Comparison of ENCODE assay signal across 13 mouse cellular contexts in the genomic region with DNA sequence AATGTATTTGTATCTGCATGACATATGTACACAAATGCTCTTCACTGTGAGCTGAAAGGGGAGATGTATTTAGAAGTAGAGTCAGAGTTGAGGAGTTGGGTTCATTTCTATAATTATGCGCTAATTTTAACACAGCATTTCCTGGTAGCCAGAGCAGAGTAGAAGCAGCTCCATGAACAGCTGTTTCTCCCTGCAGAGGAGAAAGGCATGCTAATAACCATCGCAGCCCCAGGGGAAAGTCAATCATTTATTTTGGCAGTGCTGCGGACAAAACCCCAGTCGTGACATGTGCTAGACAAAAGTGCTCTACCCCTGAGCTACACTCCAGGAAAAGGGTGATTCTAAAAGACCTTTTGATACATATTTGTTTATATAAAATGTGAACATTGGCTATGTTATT.
DNase-seq lines count a peak whose midpoint lies in the region; ATAC-seq lines count a peak whose summit lies in the region.
"Had no signal": no experiment of that assay in that cellular context is flagged by ENCODE, and none has a peak within 500 bp of the region (broad histone marks: within the 10 kb centered on the region; RNA-seq: fewer than 3 reads in every experiment).

No protein-coding gene starts in this region.

- no peaks in the 10 kb centered on the region for H3K9me3 ChIP-seq in forebrain, embryonic 16.5 days (ENCODE audit: control insufficient read depth, low read length)
- H3K9me3 ChIP-seq in forebrain, embryonic 10.5 days, result no peaks in the 10 kb centered on the region
- H3K9me3 ChIP-seq in hindbrain, embryonic 14.5 days (ENCODE audit: control insufficient read depth, low read length), result no peaks in the 10 kb centered on the region
- H3K9me3 ChIP-seq: heart, embryonic 15.5 days; limb, embryonic 12.5 days had no signal

- no peak for DNase-seq in forebrain, embryonic 10.5 days (ENCODE audit: extremely low spot score, low spot score)
- peak; percentile 34 for DNase-seq in brain, adult 2 months (ENCODE audit: low read depth, low spot score)
- DNase-seq in hindbrain, embryonic 14.5 days (ENCODE audit: low spot score), result peak; percentile 23
- peak; percentile 60 to 63 for DNase-seq in kidney, postnatal 4 days
- no peak for DNase-seq in urinary bladder, postnatal 14 days (ENCODE audit: low spot score)
- DNase-seq in lung, postnatal 36 days, result no peak
- DNase-seq: adrenal gland, postnatal 25 days; cerebellum, postnatal 25 days; thymus, postnatal 36 days had no signal

- H3K27ac ChIP-seq in forebrain, embryonic 16.5 days (ENCODE audit: low read length), result no peak overlapping the region
- no peak overlapping the region for H3K27ac ChIP-seq in forebrain, embryonic 10.5 days
- no peak overlapping the region for H3K27ac ChIP-seq in hindbrain, embryonic 14.5 days
- H3K27ac ChIP-seq: heart, embryonic 15.5 days; limb, embryonic 12.5 days had no signal

- peak; percentile 54 for ATAC-seq in forebrain, embryonic 16.5 days
- 0 out of 2 replicates have a peak, but pooled peaks have one; percentile 17 for ATAC-seq in hindbrain, embryonic 14.5 days (ENCODE audit: low FRiP score)
- ATAC-seq in megakaryocyte progenitor cell, adult 5-6 weeks (replicated peaks; ENCODE audit: poor library complexity), result no peak

- no peak overlapping the region for H3K4me3 ChIP-seq in forebrain, embryonic 16.5 days (replicated peaks; ENCODE audit: low read length)
- no peak overlapping the region for H3K4me3 ChIP-seq in forebrain, embryonic 10.5 days
- no peak overlapping the region for H3K4me3 ChIP-seq in hindbrain, embryonic 14.5 days (replicated peaks; ENCODE audit: low read length)
- H3K4me3 ChIP-seq: heart, embryonic 15.5 days; limb, embryonic 12.5 days had no signal

- H3K4me1 ChIP-seq in forebrain, embryonic 16.5 days (replicated peaks; ENCODE audit: control insufficient read depth, insufficient read depth, low read length), result no peaks in the 10 kb centered on the region; the same call in 1 of the 2 replicates
- H3K4me1 ChIP-seq in forebrain, embryonic 10.5 days, result no peaks in the 10 kb centered on the region
- H3K4me1 ChIP-seq in hindbrain, embryonic 14.5 days (replicated peaks; ENCODE audit: control insufficient read depth, insufficient read depth, low read length), result peaks cover 6% of the 10 kb centered on the region
- H3K4me1 ChIP-seq: heart, embryonic 15.5 days; limb, embryonic 12.5 days had no signal

- no peaks in the 10 kb centered on the region for H3K27me3 ChIP-seq in forebrain, embryonic 16.5 days (replicated peaks; ENCODE audit: control insufficient read depth, insufficient read depth, low read length)
- H3K27me3 ChIP-seq in forebrain, embryonic 10.5 days (ENCODE audit: poor library complexity, severe bottlenecking), result no peaks in the 10 kb centered on the region
- no peaks in the 10 kb centered on the region for H3K27me3 ChIP-seq in hindbrain, embryonic 14.5 days (ENCODE audit: control insufficient read depth, insufficient read depth, low read length)
- H3K27me3 ChIP-seq: heart, embryonic 15.5 days; limb, embryonic 12.5 days had no signal

- WGBS in forebrain, embryonic 16.5 days, result 43% methylated on average over 4 of the region's 4 CpGs
- 75% methylated on average over 4 of the region's 4 CpGs for WGBS in forebrain, embryonic 10.5 days
- WGBS in hindbrain, embryonic 14.5 days, result 21% methylated on average over 4 of the region's 4 CpGs

- no peak overlapping the region for H3K4me2 ChIP-seq in forebrain, embryonic 16.5 days (ENCODE audit: low read length)
- H3K4me2 ChIP-seq in hindbrain, embryonic 14.5 days (replicated peaks), result no peak overlapping the region
- H3K4me2 ChIP-seq: heart, embryonic 15.5 days; limb, embryonic 12.5 days had no signal

- H3K9ac ChIP-seq in forebrain, embryonic 16.5 days (replicated peaks; ENCODE audit: low read depth, low read length), result no peak overlapping the region
- no peak overlapping the region for H3K9ac ChIP-seq in hindbrain, embryonic 14.5 days
- H3K9ac ChIP-seq: heart, embryonic 15.5 days; limb, embryonic 12.5 days had no signal

- H3K36me3 ChIP-seq in forebrain, embryonic 16.5 days (ENCODE audit: control insufficient read depth, insufficient read depth), result no peaks in the 10 kb centered on the region
- H3K36me3 ChIP-seq in forebrain, embryonic 10.5 days (replicated peaks), result no peaks in the 10 kb centered on the region
- no peaks in the 10 kb centered on the region for H3K36me3 ChIP-seq in hindbrain, embryonic 14.5 days (replicated peaks; ENCODE audit: control insufficient read depth, insufficient read depth)
- H3K36me3 ChIP-seq: heart, embryonic 15.5 days; limb, embryonic 12.5 days had no signal

Comparison
In these comparisons a context has a peak if more than half of its experiments do, and no peak if none do; other contexts are left out.
1. DNase-seq: peak in brain, adult 2 months (single experiment), hindbrain, embryonic 14.5 days (single experiment) and kidney, postnatal 4 days (2 of 2); none in forebrain, embryonic 10.5 days (single experiment), urinary bladder, postnatal 14 days (single experiment) and lung, postnatal 36 days (single experiment).